Mouse (Mus musculus) hindbrain, postnatal 0 days (tissue): Measurements from ENCODE around the gene Ddx55. TPM values are rescaled to one million over a fixed set of nuclear protein-coding genes. Genes with fewer than 3 reads are reported as not detected.

ENCODE experiments used
- ATAC-seq: fragments of 200-750 bp; cut with Nextera tagmentation; 2 replicates; pipeline ENCODE4 v1.8.0; 2017; ENCODE audit warnings: mild to moderate bottlenecking, moderate TSS enrichment, moderate library complexity
- DNase-seq: peaks from one replicate; pipeline ENCODE4 v3.0.0-alpha.2; 2015; ENCODE audit warnings: low spot score
- H3K27ac ChIP-seq: fragments of 300-500 bp; sonication (generic); 2 replicates; pipeline ENCODE4 v1.5.1; 2014; ENCODE audit warnings: mild to moderate bottlenecking
- H3K27me3 ChIP-seq: fragments of 300-500 bp; sonication (generic); 2 replicates; pipeline ENCODE4 v1.6.1; 2014; ENCODE audit warnings: low read length, mixed read lengths; ENCODE audit not compliant: insufficient read depth
- H3K36me3 ChIP-seq: fragments of 300-500 bp; sonication (generic); 2 replicates; pipeline ENCODE4 v1.6.1; 2014; ENCODE audit warnings: low read length, mixed read lengths; ENCODE audit not compliant: insufficient read depth
- H3K4me1 ChIP-seq: fragments of 300-500 bp; sonication (generic); 2 replicates; pipeline ENCODE4 v1.6.1; 2014; ENCODE audit warnings: antibody characterized with exemption, low read length, mixed read lengths; ENCODE audit not compliant: insufficient read depth
- H3K4me2 ChIP-seq: fragments of 300-500 bp; sonication (generic); 2 replicates; pipeline ENCODE4 v1.6.1; 2014; ENCODE audit warnings: low read depth, mild to moderate bottlenecking, low read length, moderate library complexity, mixed read lengths
- H3K4me3 ChIP-seq: fragments of 300-500 bp; sonication (generic); 2 replicates; pipeline ENCODE4 v1.5.1; 2014; ENCODE audit warnings: low read length
- H3K9ac ChIP-seq: fragments of 300-500 bp; sonication (generic); replicated peaks from 2 replicates; pipeline ENCODE4 v1.6.1; 2014; ENCODE audit warnings: mild to moderate bottlenecking, low read length, moderate library complexity, mixed read lengths
- H3K9me3 ChIP-seq: fragments of 300-500 bp; sonication (generic); 2 replicates; pipeline ENCODE4 v1.6.1; 2016; ENCODE audit warnings: low read length, mixed read lengths
- CTCF ChIP-seq: IDR thresholded peaks from 2 replicates; pipeline ENCODE4 v1.5.1; 2016; ENCODE audit warnings: antibody characterized with exemption, control low read depth, low read depth
- WGBS: fragments of 180-500 bp; shearing (Covaris S2); extraction: QIAGEN DNeasy Blood & Tissue Kit; methylation state at CpG from one replicate; pipeline ENCODE4 v1.1.7; 2014; 5-methylcytosine and 5-hydroxymethylcytosine counted together
- polyA plus RNA-seq: library from polyadenylated mRNA; unstranded; fragments of >200 nt; fragmentation: Nextera tagmentation; extraction: Ambion mirVana; gene quantifications from 2 replicates; pipeline ENCODE4 v1.2.1, GENCODE M21; 2015
- total RNA-seq: library from RNA; depleted of rRNA; stranded (reverse); fragments of >200 nt; gene quantifications from 2 replicates; pipeline ENCODE4 v1.2.3, GENCODE M21; 2014; rRNA removed

Ddx55 gene
- total RNA-seq (14.7 and 15.5 TPM in 2 replicates), polyA plus RNA-seq (22.1 and 22.9 TPM in 2 replicates)

DNA sequence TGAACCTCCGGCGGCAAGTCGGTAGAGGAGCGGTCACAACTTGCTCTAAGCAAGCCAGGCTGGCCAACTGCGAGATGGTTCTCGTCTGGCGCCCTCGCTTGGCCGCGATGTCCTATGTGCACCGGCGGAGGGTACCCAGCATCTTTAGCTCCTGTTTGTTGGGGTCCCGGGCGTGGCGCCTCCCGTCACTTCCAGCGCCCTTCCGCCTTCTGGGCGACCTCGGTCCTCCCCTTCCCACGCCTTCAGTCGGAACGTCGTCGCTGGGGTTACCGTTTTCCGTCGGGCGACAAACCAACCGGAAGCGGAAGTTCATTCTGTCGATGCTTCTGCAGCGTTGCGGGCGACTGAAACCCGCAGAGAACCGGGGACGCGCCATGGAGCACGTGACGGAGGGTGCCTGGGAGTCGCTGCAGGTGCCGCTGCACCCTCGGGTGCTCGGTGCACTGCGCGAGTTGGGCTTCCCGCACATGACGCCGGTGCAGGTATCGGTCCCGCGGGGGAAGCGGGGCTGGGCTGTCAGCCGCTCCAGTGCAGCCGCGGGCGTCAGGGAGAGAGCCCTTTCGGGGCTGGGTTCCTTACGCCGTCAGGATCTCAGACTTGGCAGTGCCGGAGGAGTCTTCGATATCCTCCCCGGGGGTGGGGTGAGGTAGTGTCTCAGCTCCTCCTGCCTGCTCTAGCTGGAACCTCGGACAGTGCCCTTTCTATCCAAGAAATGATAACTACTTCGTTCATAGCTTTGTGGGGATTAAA is at the start of gene Ddx55:
Gene Ddx55, plus strand, starts transcription at position 307 of the 750 bp plus-strand sequence.
- Histone ChIP-seq H3K9ac (peak within 1 kb of the TSS; percentile 64), H3K4me2 (peak within 1 kb of the TSS; percentile 74), H3K4me3 (peak within 1 kb of the TSS; percentile 60), H3K4me1 (peaks cover 5% of the 10 kb centered on the region; the same call in 1 of the 2 replicates), H3K27ac (peak within 1 kb of the TSS; percentile 80), H3K27me3 (no peaks in the 10 kb centered on the region), H3K36me3 (peaks cover 41% of the 10 kb centered on the region), H3K9me3 (no peaks in the 10 kb centered on the region)
- ATAC-seq = peak; percentile 93
- under 1% methylated on average over 66 of the region's 66 CpGs for WGBS
- DNase-seq = peak; percentile 95
- peak; percentile 57 for TF ChIP-seq CTCF

DNA sequence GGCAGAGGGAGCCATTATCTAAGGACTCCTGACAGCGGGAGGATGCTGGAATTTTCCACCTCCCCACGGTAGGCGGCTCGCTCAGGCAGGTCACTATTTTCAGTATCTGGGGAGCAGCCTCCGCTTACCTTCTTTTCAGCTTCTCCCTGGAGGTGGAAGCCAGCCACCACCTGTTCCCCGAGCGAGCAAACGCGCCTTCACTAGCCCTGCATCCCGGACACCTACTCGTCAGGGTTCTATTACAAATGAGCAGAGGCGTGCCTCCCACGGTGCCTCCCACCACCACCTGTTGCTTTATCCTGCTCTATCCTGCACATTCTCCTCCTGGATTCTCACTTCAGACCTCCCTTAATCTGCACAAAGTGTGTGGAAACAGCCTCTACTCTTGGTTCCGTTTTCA is 48.9 kb upstream of the Ddx55 start:
- Histone ChIP-seq H3K9ac (no peak overlapping the region), H3K27me3 (no peaks in the 10 kb centered on the region), H3K36me3 (peaks cover 5% of the 10 kb centered on the region; the same call in 1 of the 2 replicates), H3K4me3 (no peak overlapping the region), H3K27ac (no peak overlapping the region), H3K4me2 (no peak overlapping the region), H3K4me1 (no peaks in the 10 kb centered on the region), H3K9me3 (no peaks in the 10 kb centered on the region)
- ATAC-seq (no peak), DNase-seq (no peak)
- TF ChIP-seq CTCF = no peak
- 66% methylated on average over 14 of the region's 14 CpGs for WGBS

DNA sequence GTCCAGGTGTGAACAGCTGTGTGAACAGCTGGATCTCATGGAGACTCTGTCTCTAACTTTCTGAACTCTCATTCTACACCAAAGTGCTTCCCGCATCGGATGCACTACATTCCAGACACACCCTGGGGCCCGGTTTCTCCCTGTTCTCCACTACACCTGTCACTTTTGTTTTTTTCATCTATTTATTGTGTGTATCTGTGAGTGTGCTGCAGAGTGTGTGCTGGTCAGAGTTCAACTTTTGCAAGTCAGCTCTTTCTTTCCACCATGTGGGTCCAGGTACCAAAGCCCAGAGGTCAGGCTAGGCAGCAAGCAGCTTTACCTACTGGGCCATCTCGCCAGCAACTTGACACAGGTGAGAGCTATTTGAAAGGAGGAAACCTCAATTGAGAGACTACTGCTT is 47.4 kb upstream of the Ddx55 start:
- ATAC-seq (no peak), DNase-seq (no peak)
- H3K27ac ChIP-seq = no peak overlapping the region
- no peaks in the 10 kb centered on the region for H3K9me3 ChIP-seq
- no peaks in the 10 kb centered on the region for H3K27me3 ChIP-seq
- no peak overlapping the region for H3K4me3 ChIP-seq
- no peak overlapping the region for H3K4me2 ChIP-seq
- no peak overlapping the region for H3K9ac ChIP-seq
- no peak for TF ChIP-seq CTCF
- WGBS = 90% methylated on average over 4 of the region's 4 CpGs
- H3K36me3 ChIP-seq = peaks cover 5% of the 10 kb centered on the region; the same call in 1 of the 2 replicates
- H3K4me1 ChIP-seq = no peaks in the 10 kb centered on the region

DNA sequence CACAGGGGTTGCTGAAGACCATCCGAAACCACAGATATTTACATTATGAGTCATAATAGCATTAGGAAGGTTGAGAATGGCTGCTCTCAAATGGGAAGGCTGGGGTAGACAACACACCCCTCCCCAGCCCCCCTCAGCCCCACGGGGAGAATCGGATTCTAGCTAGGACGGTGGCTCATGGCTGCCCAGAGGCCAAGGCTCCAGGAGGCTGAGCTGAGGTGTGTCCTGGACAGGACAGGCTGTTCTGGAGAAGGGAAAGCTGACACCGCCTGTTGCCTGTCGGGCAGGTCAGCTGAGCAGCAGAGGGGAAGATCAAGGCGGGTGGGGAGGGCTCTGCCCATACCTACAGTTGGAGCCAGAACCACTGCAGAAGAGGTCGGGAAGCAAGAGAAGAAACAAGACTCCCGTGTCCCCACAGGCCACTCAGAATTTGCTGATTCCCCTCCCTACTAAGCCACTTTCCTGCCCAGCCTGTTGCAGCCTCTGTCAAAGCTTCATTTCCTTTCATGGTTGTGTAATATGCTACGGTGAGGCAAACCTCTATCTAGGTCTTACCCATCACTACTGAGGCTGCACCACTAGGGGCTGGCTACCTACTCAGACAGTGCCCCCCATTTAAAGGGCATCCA is 45.8 kb upstream of the Ddx55 start:
- H3K4me2 ChIP-seq = no peak overlapping the region
- peaks cover 5% of the 10 kb centered on the region; the same call in 1 of the 2 replicates for H3K36me3 ChIP-seq
- no peaks in the 10 kb centered on the region for H3K4me1 ChIP-seq
- H3K27ac ChIP-seq = no peak overlapping the region
- 83% methylated on average over 10 of the region's 10 CpGs for WGBS
- DNase-seq (no peak), ATAC-seq (no peak)
- no peaks in the 10 kb centered on the region for H3K9me3 ChIP-seq
- no peak overlapping the region for H3K9ac ChIP-seq
- TF ChIP-seq CTCF = no peak
- H3K4me3 ChIP-seq = no peak overlapping the region
- no peaks in the 10 kb centered on the region for H3K27me3 ChIP-seq

DNA sequence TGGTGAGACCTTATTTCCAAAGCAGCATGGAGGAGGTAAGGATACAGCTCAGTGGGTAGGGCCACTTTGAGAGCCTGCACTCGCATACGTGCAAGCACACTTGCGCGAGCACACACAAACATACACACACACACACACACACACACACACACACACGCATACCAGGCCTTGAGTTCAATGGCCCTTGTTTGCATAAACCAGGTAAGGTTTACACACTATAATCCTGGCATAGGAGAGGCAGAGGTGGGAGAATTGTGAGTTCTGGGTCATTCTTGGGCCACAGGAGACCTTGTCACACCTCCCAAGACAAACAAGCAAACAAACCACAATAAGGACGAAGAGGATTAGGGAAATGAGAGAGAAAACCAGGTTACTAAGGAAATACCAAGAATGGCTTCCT is 43.5 kb upstream of the Ddx55 start:
- no peak for TF ChIP-seq CTCF
- no peak for DNase-seq
- WGBS = 90% methylated on average over 6 of the region's 6 CpGs
- no peak overlapping the region for H3K4me2 ChIP-seq
- H3K9ac ChIP-seq = no peak overlapping the region
- H3K4me3 ChIP-seq = no peak overlapping the region
- H3K36me3 ChIP-seq = peaks cover 14% of the 10 kb centered on the region
- H3K4me1 ChIP-seq = no peaks in the 10 kb centered on the region
- H3K27me3 ChIP-seq = no peaks in the 10 kb centered on the region
- ATAC-seq = no peak
- H3K27ac ChIP-seq = no peak overlapping the region
- H3K9me3 ChIP-seq = no peaks in the 10 kb centered on the region

DNA sequence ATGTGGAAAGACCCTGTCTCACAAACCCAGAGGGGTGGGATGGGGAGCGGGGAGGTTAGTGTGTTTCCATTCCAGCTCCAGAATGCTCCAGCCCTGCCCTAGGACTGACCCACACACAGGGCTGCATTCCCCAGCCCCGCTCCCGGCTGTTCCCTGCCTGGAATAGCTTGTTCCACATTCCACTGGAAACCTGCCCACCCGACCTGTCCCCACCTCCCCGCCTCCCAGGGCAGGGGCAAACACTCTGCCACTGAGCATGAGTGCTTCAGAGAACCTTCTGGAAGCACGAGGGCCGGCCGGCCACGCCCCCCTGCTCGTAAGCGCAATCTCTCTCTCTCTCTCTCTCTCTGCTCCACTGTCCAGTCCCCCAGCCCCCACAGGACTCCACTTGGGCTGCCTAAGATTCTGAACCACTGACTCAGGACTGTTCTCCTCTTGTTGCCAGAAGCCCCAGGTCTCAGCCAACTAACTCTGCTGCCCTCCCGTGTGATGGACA is 42.9 kb upstream of the Ddx55 start:
- WGBS = 70% methylated on average over 12 of the region's 12 CpGs
- ATAC-seq (no peak), DNase-seq (no peak)
- no peak for TF ChIP-seq CTCF
- Histone ChIP-seq H3K9me3 (no peaks in the 10 kb centered on the region), H3K9ac (no peak overlapping the region), H3K27ac (no peak overlapping the region), H3K4me2 (no peak overlapping the region), H3K27me3 (no peaks in the 10 kb centered on the region), H3K36me3 (peaks cover 18% of the 10 kb centered on the region), H3K4me3 (no peak overlapping the region), H3K4me1 (no peaks in the 10 kb centered on the region)

DNA sequence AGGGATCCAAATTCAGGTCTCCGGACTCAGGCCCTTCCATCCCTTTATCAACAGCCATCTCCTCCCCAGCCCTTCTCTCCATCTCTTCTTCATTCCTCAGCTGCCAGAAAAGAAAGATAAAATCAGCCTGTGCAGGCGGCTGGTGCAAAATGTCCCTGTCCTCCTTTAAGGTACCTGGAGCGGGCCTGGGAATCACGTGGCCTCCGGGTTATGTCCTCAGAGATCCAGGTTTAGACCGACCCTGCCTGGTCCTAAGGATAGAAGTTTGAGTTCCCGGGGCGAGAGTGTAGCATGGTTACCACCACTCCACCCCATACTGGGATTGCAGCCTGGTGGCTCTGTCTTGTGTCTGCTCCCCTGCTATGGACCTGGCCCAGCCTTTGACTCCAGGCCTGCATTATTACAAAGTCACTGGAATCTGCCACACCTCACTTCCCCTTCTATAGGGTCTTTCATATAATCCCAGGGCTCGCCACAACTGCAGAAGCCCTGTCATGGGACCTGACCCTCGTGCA is 42.1 kb upstream of the Ddx55 start:
- no peak for TF ChIP-seq CTCF
- H3K36me3 ChIP-seq = peaks cover 18% of the 10 kb centered on the region
- H3K9ac ChIP-seq = no peak overlapping the region
- no peaks in the 10 kb centered on the region for H3K4me1 ChIP-seq
- no peak for DNase-seq
- no peaks in the 10 kb centered on the region for H3K27me3 ChIP-seq
- no peak overlapping the region for H3K4me2 ChIP-seq
- no peaks in the 10 kb centered on the region for H3K9me3 ChIP-seq
- H3K4me3 ChIP-seq = no peak overlapping the region
- 89% methylated on average over 10 of the region's 10 CpGs for WGBS
- no peak for ATAC-seq
- H3K27ac ChIP-seq = no peak overlapping the region
